In genomic region chr5:57708396-57708795, GRCm38 (mm10) we compare ENCODE assay signal across 11 mouse cellular contexts.
"Had no signal": no experiment of that assay in that cellular context is flagged by ENCODE, and none has a peak within 500 bp of the region (broad histone marks: within the 10 kb centered on the region; RNA-seq: fewer than 3 reads in every experiment).

No protein-coding gene starts in this region.

- DNase-seq: gastrocnemius, adult 2 months; gastrocnemius, postnatal 10 days; gastrocnemius, postnatal 25 days; heart, adult 18-20 months; heart, postnatal 10 days; heart, postnatal 4 days; kidney, adult 18-20 months; kidney, adult 8-10 months; kidney, postnatal 10 days; kidney, postnatal 25 days; kidney, postnatal 4 days had no signal
